Mouse (Mus musculus): ENCODE results near the gene Gm5798. TPM values are rescaled to one million over a fixed set of nuclear protein-coding genes. Genes with fewer than 3 reads are reported as not detected.
"Not testable (repeated sequence)": the region's sequence is repeated elsewhere in the genome, so short reads cannot be mapped to it uniquely, and the experiment has no call there.

The Gm5798 gene
- not detected in 2 replicates for polyA plus RNA-seq (2011; ENCODE audit: insufficient read length, low read depth, missing spikeins)

DNA sequence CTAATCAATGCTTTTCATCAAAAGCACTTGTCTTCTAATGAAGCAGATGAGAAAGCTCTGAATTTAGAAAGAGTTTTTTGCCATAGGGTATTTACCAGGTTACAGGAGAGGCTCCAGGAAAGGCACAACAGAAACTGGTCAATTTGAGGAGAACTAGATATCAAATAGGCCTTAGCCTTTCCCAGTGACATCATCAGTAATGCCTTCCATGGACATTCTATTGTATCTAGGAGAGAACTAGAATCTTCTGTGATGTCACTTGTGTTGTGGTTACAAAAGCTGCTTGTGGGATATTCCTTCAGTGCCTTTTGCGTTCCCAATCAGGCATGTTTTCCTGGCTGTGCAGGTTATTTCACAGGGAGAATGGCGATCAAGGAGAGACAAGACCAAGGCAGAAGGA is at the start of gene Gm5798:
Gene Gm5798, plus strand, starts transcription at position 301 of the 400 bp plus-strand sequence.
- not testable (repeated sequence) for H3K4me1 ChIP-seq (ENCODE audit: control insufficient read depth, insufficient read depth, low read length); H3K27ac ChIP-seq (ENCODE audit: insufficient read depth, low read length); H3K4me3 ChIP-seq (ENCODE audit: insufficient read depth, low read length)

DNA sequence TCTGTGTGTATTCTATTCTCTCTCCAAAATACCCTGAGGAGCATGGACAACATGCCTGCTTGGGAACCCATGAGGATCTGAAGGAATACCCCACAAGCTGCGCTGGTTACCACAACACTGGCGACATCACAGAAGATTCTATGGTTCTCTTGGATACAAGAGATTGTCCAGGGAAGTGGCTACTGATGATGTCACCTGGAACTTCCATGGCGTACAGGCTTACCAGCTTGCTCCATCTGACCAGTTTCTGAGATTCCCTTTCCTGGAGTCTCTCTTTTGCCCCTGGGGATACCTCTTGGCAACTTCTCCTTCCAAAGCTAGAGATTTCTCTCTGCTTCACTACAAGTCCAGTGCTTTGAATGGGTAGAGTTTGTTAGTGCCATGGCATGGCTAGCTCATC is 37.9 kb downstream of the Gm5798 start, which contains the start of gene Gm7945:
Gene Gm7945, minus strand, starts transcription at position 101 of the 400 bp plus-strand sequence.
- H3K4me3 ChIP-seq (ENCODE audit: insufficient read depth, low read length); H3K4me1 ChIP-seq (ENCODE audit: control insufficient read depth, insufficient read depth, low read length); H3K27ac ChIP-seq (ENCODE audit: insufficient read depth, low read length): not testable (repeated sequence)

Other genes starting within 250 kb of the Gm5798 start
- gene Mat1a, start 243.6 kb upstream of the Gm5798 start, polyA plus RNA-seq (2011; ENCODE audit: insufficient read length, low read depth, missing spikeins) = not detected in 2 replicates
- not detected in 2 replicates for gene Sftpa1, start 216.8 kb upstream of the Gm5798 start, polyA plus RNA-seq (2011; ENCODE audit: insufficient read length, low read depth, missing spikeins)
- not detected in 2 replicates for gene Mbl1, start 197.2 kb upstream of the Gm5798 start, polyA plus RNA-seq (2011; ENCODE audit: insufficient read length, low read depth, missing spikeins)
- gene Sftpd, start 163.5 kb upstream of the Gm5798 start, polyA plus RNA-seq (2011; ENCODE audit: insufficient read length, low read depth, missing spikeins) = not detected in 2 replicates
- gene Gm2832, start 69.8 kb upstream of the Gm5798 start, polyA plus RNA-seq (2011; ENCODE audit: insufficient read length, low read depth, missing spikeins) = not detected in 2 replicates
- gene Gm7945, start 37.8 kb downstream of the Gm5798 start, polyA plus RNA-seq (2011; ENCODE audit: insufficient read length, low read depth, missing spikeins) = not detected in 2 replicates
- gene Gm6482, start 59.7 kb downstream of the Gm5798 start, polyA plus RNA-seq (2011; ENCODE audit: insufficient read length, low read depth, missing spikeins) = not detected in 2 replicates
- gene Gm7954, start 104.9 kb downstream of the Gm5798 start, polyA plus RNA-seq (2011; ENCODE audit: insufficient read length, low read depth, missing spikeins) = not detected in 2 replicates
- not detected in 2 replicates for gene Gm3486, start 140.9 kb downstream of the Gm5798 start, polyA plus RNA-seq (2011; ENCODE audit: insufficient read length, low read depth, missing spikeins)
- gene Gm7970, start 207.0 kb downstream of the Gm5798 start, polyA plus RNA-seq (2011; ENCODE audit: insufficient read length, low read depth, missing spikeins) = not detected in 2 replicates
- not detected in 2 replicates for gene 1700049E17Rik2, start 224.6 kb downstream of the Gm5798 start, polyA plus RNA-seq (2011; ENCODE audit: insufficient read length, low read depth, missing spikeins)

Measured in embryonic fibroblast, embryonic 13.5 days (primary cell).